Mouse (Mus musculus): ENCODE measurements around the gene Prr36.
A peak's percentile ranks its signal among the peaks of the same experiment; 100 is the strongest.

Prr36 gene

GRCm38 (mm10) chr8:4239193-4239890 is 22.1 kb upstream of the Prr36 start:
- DNase-seq (ENCODE audit: low read depth, low spot score), result peak; percentile 44

- DNase-seq (ENCODE audit: low read depth, low spot score), result peak; percentile 100
Measured at GRCm38 (mm10) chr8:4238434-4239192, 21.4 kb upstream of the Prr36 start, which contains the start of the genes Map2k7 and Gm49320. Map2k7 (plus strand) TSS chr8:4238740. Gm49320 (plus strand) TSS chr8:4238865.

GRCm38 (mm10) chr8:4237814-4238433 is 20.7 kb upstream of the Prr36 start:
- DNase-seq (ENCODE audit: low read depth, low spot score), result no peak

- no peak for DNase-seq (ENCODE audit: low read depth, low spot score)
Measured at GRCm38 (mm10) chr8:4230612-4231351, 13.5 kb upstream of the Prr36 start.

- DNase-seq (ENCODE audit: low read depth, low spot score), result no peak
Measured at GRCm38 (mm10) chr8:4229784-4230183, 12.5 kb upstream of the Prr36 start.

- no peak for DNase-seq (ENCODE audit: low read depth, low spot score)
Measured at GRCm38 (mm10) chr8:4227919-4228318, 10.7 kb upstream of the Prr36 start.

GRCm38 (mm10) chr8:4226739-4227347 is 9.6 kb upstream of the Prr36 start, which contains the start of gene Lrrc8e:
Lrrc8e (plus strand) TSS chr8:4226827.
- DNase-seq (ENCODE audit: low read depth, low spot score), result no peak

- DNase-seq (ENCODE audit: low read depth, low spot score), result no peak
Measured at GRCm38 (mm10) chr8:4226323-4226722, 9.1 kb upstream of the Prr36 start.

GRCm38 (mm10) chr8:4222059-4222458 is 4.8 kb upstream of the Prr36 start:
- no peak for DNase-seq (ENCODE audit: low read depth, low spot score)

- DNase-seq (ENCODE audit: low read depth, low spot score), result no peak
Measured at GRCm38 (mm10) chr8:4219617-4220016, 2.4 kb upstream of the Prr36 start.

- no peak for DNase-seq (ENCODE audit: low read depth, low spot score)
Measured at GRCm38 (mm10) chr8:4216296-4216695, 963 bp downstream of the Prr36 start.

GRCm38 (mm10) chr8:4214006-4214980 is 3.0 kb downstream of the Prr36 start:
- DNase-seq (ENCODE audit: low read depth, low spot score), result peak; percentile 21

- DNase-seq (ENCODE audit: low read depth, low spot score), result no peak
Measured at GRCm38 (mm10) chr8:4213210-4214005, 3.9 kb downstream of the Prr36 start.

GRCm38 (mm10) chr8:4212809-4213209 is 4.5 kb downstream of the Prr36 start:
- DNase-seq (ENCODE audit: low read depth, low spot score), result no peak

- DNase-seq (ENCODE audit: low read depth, low spot score), result peak; percentile 24
Measured at GRCm38 (mm10) chr8:4211097-4211496, 6.2 kb downstream of the Prr36 start.

- no peak for DNase-seq (ENCODE audit: low read depth, low spot score)
Measured at GRCm38 (mm10) chr8:4207016-4207350, 10.3 kb downstream of the Prr36 start.

- DNase-seq (ENCODE audit: low read depth, low spot score), result no peak
Measured at GRCm38 (mm10) chr8:4206182-4207015, 10.9 kb downstream of the Prr36 start.
